In genomic region chr8:117430624-117431023, GRCm38 (mm10) we compare ENCODE assay signal across 15 mouse cellular contexts.
"Had no signal": no experiment of that assay in that cellular context is flagged by ENCODE, and none has a peak within 500 bp of the region (broad histone marks: within the 10 kb centered on the region; RNA-seq: fewer than 3 reads in every experiment).

No protein-coding gene starts in this region.

- H3K9me3 ChIP-seq: neural tube, embryonic 13.5 days; neural tube, embryonic 15.5 days; stomach, embryonic 15.5 days had no signal

- H3K27me3 ChIP-seq: neural tube, embryonic 13.5 days; neural tube, embryonic 15.5 days; stomach, embryonic 15.5 days had no signal

- H3K27ac ChIP-seq: neural tube, embryonic 13.5 days; neural tube, embryonic 15.5 days; stomach, embryonic 15.5 days; stomach, postnatal 0 days had no signal

- H3K9ac ChIP-seq: neural tube, embryonic 15.5 days; stomach, embryonic 15.5 days had no signal

- H3K4me1 ChIP-seq: neural tube, embryonic 15.5 days; stomach, embryonic 15.5 days had no signal

- DNase-seq: retina, postnatal 1 day; right cerebral cortex, adult 18-20 months; right cerebral cortex, postnatal 14 days; right cerebral cortex, postnatal 25 days; right cerebral cortex, postnatal 4 days; spleen, adult 18-20 months; thymus, adult 18-20 months; thymus, adult 2 months; thymus, postnatal 14 days; thymus, postnatal 25 days; thymus, postnatal 36 days had no signal

- H3K4me3 ChIP-seq: neural tube, embryonic 13.5 days; neural tube, embryonic 15.5 days; stomach, embryonic 15.5 days had no signal

- H3K4me2 ChIP-seq: neural tube, embryonic 13.5 days; neural tube, embryonic 15.5 days; stomach, embryonic 15.5 days had no signal
